ENCODE assay signal across 10 mouse cellular contexts in genomic region chr15:103302341-103303021, GRCm38 (mm10). TPM values are rescaled to one million over a fixed set of nuclear protein-coding genes. Genes with fewer than 3 reads are reported as not detected.
A peak's percentile ranks its signal among the peaks of the same experiment; 100 is the strongest.
DNase-seq lines count a peak whose midpoint lies in the region; ATAC-seq and TF ChIP-seq lines count a peak whose summit lies in the region.
"Had no signal": no experiment of that assay in that cellular context is flagged by ENCODE, and none has a peak within 500 bp of the region (broad histone marks: within the 10 kb centered on the region; RNA-seq: fewer than 3 reads in every experiment).

No protein-coding gene starts in this region.

- peak overlapping the region; percentile 97 for H3K27ac ChIP-seq in hindbrain, embryonic 10.5 days
- peak overlapping the region; percentile 99 for H3K27ac ChIP-seq in midbrain, embryonic 13.5 days
- H3K27ac ChIP-seq in thymus, adult 2 months (ENCODE audit: control insufficient read depth, insufficient read depth, low read length), result no peak overlapping the region

- H3K9ac ChIP-seq in midbrain, embryonic 13.5 days (replicated peaks), result peak overlapping the region; percentile 28; the same call in 1 of the 2 replicates

- ATAC-seq in midbrain, embryonic 13.5 days, result no peak
- ATAC-seq in activated CD4-positive, CD25-positive, alpha-beta regulatory T cell, adult 4 months, result no peak
- ATAC-seq: inflammation-experienced regulatory T-cells, adult 6 months had no signal

- DNase-seq in cerebellum, adult 9-11 months, result peak; percentile 21
- DNase-seq in cerebellum, postnatal 25 days, result no peak
- peak; percentile 78 for DNase-seq in embryo, embryonic 10 days (ENCODE audit: low spot score)
- DNase-seq in hindbrain, embryonic 10.5 days (ENCODE audit: low spot score), result peak; percentile 56
- no peak for DNase-seq in gastrocnemius, postnatal 25 days
- DNase-seq in thymus, adult 2 months, result no peak
- DNase-seq: lung, postnatal 4 days had no signal

- H3K4me2 ChIP-seq in midbrain, embryonic 13.5 days (replicated peaks), result no peak overlapping the region

- H3K9me3 ChIP-seq in hindbrain, embryonic 10.5 days, result no peaks in the 10 kb centered on the region
- no peaks in the 10 kb centered on the region for H3K9me3 ChIP-seq in midbrain, embryonic 13.5 days

- H3K4me1 ChIP-seq in hindbrain, embryonic 10.5 days (replicated peaks), result peaks cover 97% of the 10 kb centered on the region
- H3K4me1 ChIP-seq in midbrain, embryonic 13.5 days (replicated peaks), result peaks cover 92% of the 10 kb centered on the region
- H3K4me1 ChIP-seq in thymus, adult 2 months (replicated peaks; ENCODE audit: control insufficient read depth, insufficient read depth, low read length), result peaks cover 11% of the 10 kb centered on the region

- H3K27me3 ChIP-seq in hindbrain, embryonic 10.5 days (ENCODE audit: insufficient read depth, poor library complexity, severe bottlenecking), result 0 out of 2 replicates have a peak, but pooled peaks cover 1% of the 10 kb centered on the region
- no peaks in the 10 kb centered on the region for H3K27me3 ChIP-seq in midbrain, embryonic 13.5 days
- no peaks in the 10 kb centered on the region for H3K27me3 ChIP-seq in thymus, adult 2 months (ENCODE audit: control insufficient read depth, insufficient read depth, low read length)

- no peak for TF ChIP-seq POLR2A in thymus, adult 2 months (IDR thresholded peaks at IDR 0.05; ENCODE audit: control insufficient read depth, extremely low read depth, insufficient read depth, low read length, poor library complexity)

- WGBS in hindbrain, embryonic 10.5 days, result 38% methylated on average over 6 of the region's 6 CpGs
- WGBS in midbrain, embryonic 13.5 days, result 43% methylated on average over 6 of the region's 6 CpGs
- 64% methylated on average over 6 of the region's 6 CpGs for WGBS in thymus, adult 2 months

- H3K36me3 ChIP-seq in hindbrain, embryonic 10.5 days, result peaks cover 19% of the 10 kb centered on the region
- peaks cover 6% of the 10 kb centered on the region; the same call in 1 of the 2 replicates for H3K36me3 ChIP-seq in midbrain, embryonic 13.5 days
- peaks cover 14% of the 10 kb centered on the region for H3K36me3 ChIP-seq in thymus, adult 2 months (ENCODE audit: control insufficient read depth, insufficient read depth, low read length)

- H3K4me3 ChIP-seq in hindbrain, embryonic 10.5 days, result peak overlapping the region; percentile 13; the same call in 1 of the 2 replicates
- H3K4me3 ChIP-seq in midbrain, embryonic 13.5 days (replicated peaks), result no peak overlapping the region
- H3K4me3 ChIP-seq in thymus, adult 2 months (ENCODE audit: control insufficient read depth, insufficient read depth, low read length), result no peak overlapping the region

- no peak for TF ChIP-seq CTCF in thymus, adult 2 months (IDR thresholded peaks at IDR 0.05; ENCODE audit: borderline replicate concordance, control insufficient read depth, extremely low read depth, insufficient read depth, low read length, poor library complexity)

RNA-seq across cellular contexts. Expression of gene Gpr84, which starts 7.9 kb away (rescaled TPM):
- polyA plus RNA-seq in hindbrain, embryonic 10.5 days (2016; fragmentation: Nextera tagmentation; extraction: Ambion mirVana), result 0.31 and 0.36 TPM in 2 replicates
- 0.18 and 0.94 TPM in 2 replicates for polyA plus RNA-seq in midbrain, embryonic 13.5 days (2015; fragmentation: Nextera tagmentation; extraction: Ambion mirVana)
- not detected for total RNA-seq in gastrocnemius, postnatal 25 days (2021)
- not detected for polyA plus RNA-seq in activated CD4-positive, CD25-positive, alpha-beta regulatory T cell, adult 4 months (2017; shearing (Covaris generic))
- 0.28 and 0.45 TPM in 2 replicates for polyA plus RNA-seq in thymus, adult 2 months (2012; rRNA removed)
- polyA plus RNA-seq: inflammation-experienced regulatory T-cells, adult 6 months had no signal

RNA-seq across cellular contexts. Expression of gene Copz1, which starts 30.0 kb away (rescaled TPM):
- 288 and 299 TPM in 2 replicates for polyA plus RNA-seq in hindbrain, embryonic 10.5 days (2016; fragmentation: Nextera tagmentation; extraction: Ambion mirVana)
- 218 and 221 TPM in 2 replicates for polyA plus RNA-seq in midbrain, embryonic 13.5 days (2015; fragmentation: Nextera tagmentation; extraction: Ambion mirVana)
- total RNA-seq in gastrocnemius, postnatal 25 days (2021), result 10 to 100 TPM; 31.4 to 32.3 TPM
- polyA plus RNA-seq in activated CD4-positive, CD25-positive, alpha-beta regulatory T cell, adult 4 months (2017; shearing (Covaris generic)), result 100 to 1,000 TPM; 231 to 266 TPM
- 106 and 124 TPM in 2 replicates for polyA plus RNA-seq in thymus, adult 2 months (2012; rRNA removed)

RNA-seq across cellular contexts. Expression of gene Zfp385a, which starts 37.4 kb away (rescaled TPM):
- 24.9 and 26.3 TPM in 2 replicates for polyA plus RNA-seq in hindbrain, embryonic 10.5 days (2016; fragmentation: Nextera tagmentation; extraction: Ambion mirVana)
- polyA plus RNA-seq in midbrain, embryonic 13.5 days (2015; fragmentation: Nextera tagmentation; extraction: Ambion mirVana), result 15.1 and 17.9 TPM in 2 replicates
- 10 to 100 TPM; 17.0 to 77.5 TPM for total RNA-seq in gastrocnemius, postnatal 25 days (2021)
- polyA plus RNA-seq in activated CD4-positive, CD25-positive, alpha-beta regulatory T cell, adult 4 months (2017; shearing (Covaris generic)), result not detected
- 18.6 and 20.7 TPM in 2 replicates for polyA plus RNA-seq in thymus, adult 2 months (2012; rRNA removed)
- polyA plus RNA-seq: inflammation-experienced regulatory T-cells, adult 6 months had no signal

RNA-seq across cellular contexts. Expression of gene Nfe2, which starts 44.3 kb away (rescaled TPM):
- 7.3 and 8.5 TPM in 2 replicates for polyA plus RNA-seq in hindbrain, embryonic 10.5 days (2016; fragmentation: Nextera tagmentation; extraction: Ambion mirVana)
- 0.75 and 0.82 TPM in 2 replicates for polyA plus RNA-seq in midbrain, embryonic 13.5 days (2015; fragmentation: Nextera tagmentation; extraction: Ambion mirVana)
- not detected for total RNA-seq in gastrocnemius, postnatal 25 days (2021)
- polyA plus RNA-seq in activated CD4-positive, CD25-positive, alpha-beta regulatory T cell, adult 4 months (2017; shearing (Covaris generic)), result 1 to 10 TPM; 1.2 TPM
- 4.9 and 7.3 TPM in 2 replicates for polyA plus RNA-seq in thymus, adult 2 months (2012; rRNA removed)

Comparison
In these comparisons a context has a peak if more than half of its experiments do, and no peak if none do; other contexts are left out.
1. DNase-seq: peak in cerebellum, adult 9-11 months (single experiment), embryo, embryonic 10 days (single experiment) and hindbrain, embryonic 10.5 days (single experiment); none in cerebellum, postnatal 25 days (0 of 2), gastrocnemius, postnatal 25 days (single experiment) and thymus, adult 2 months (single experiment).
2. RNA of gene Zfp385a, which starts 37.4 kb away (polyA plus RNA-seq): 24.9 to 26.3 TPM in hindbrain, embryonic 10.5 days, 18.6 to 20.7 TPM in thymus, adult 2 months and 15.1 to 17.9 TPM in midbrain, embryonic 13.5 days; not detected in activated CD4-positive, CD25-positive, alpha-beta regulatory T cell, adult 4 months; every median in the first group is over 10 times any median in the second.